8 mouse cellular contexts compared by ENCODE assay signal in the genomic region with DNA sequence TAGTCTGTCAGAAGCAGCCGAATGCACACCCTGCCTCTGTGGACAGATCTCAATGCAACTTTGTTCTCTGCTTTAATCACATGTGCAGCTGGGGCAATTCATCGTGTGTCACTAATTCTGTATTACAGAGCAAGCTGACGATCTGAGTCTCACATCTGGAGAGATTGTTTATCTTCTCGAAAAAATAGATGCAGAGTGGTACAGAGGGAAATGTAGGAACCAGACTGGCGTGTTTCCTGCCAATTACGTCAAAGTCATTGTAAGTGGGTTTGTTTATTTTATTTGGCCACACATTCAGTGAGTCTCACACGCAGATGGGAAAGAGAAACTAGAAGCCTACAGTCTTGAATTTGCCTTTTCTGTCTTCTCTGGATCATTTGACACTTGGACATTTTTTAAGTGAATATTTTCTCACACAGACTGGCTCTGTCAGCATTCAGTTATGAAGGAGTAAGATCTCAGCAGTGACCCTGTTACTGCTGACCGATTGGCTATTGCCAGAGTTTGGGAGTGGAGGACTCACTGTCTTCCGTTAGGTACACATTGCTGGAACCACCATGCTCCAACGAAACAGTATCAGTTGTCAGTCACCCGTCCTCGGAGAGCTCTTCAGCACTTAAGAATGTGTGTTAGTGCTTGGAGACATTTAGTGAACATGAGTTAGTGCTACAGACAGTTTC. TPM values are rescaled to one million over a fixed set of nuclear protein-coding genes. Genes with fewer than 3 reads are reported as not detected.
A peak's percentile ranks its signal among the peaks of the same experiment; 100 is the strongest.
DNase-seq lines count a peak whose midpoint lies in the region; ATAC-seq lines count a peak whose summit lies in the region.

No protein-coding gene starts in this region.

- peak; percentile 18 for DNase-seq in brain, embryonic 18.5 days (ENCODE audit: low read depth, low spot score)
- peak; percentile 38 for DNase-seq in heart, postnatal 4 days
- peak; percentile 32 to 68 for DNase-seq in lung, postnatal 4 days
- DNase-seq in urinary bladder, postnatal 36 days (ENCODE audit: low spot score in 2 of 2): no peak
- no peak for DNase-seq in thymus, postnatal 14 days

- H3K27me3 ChIP-seq in hindbrain, embryonic 12.5 days: no peaks in the 10 kb centered on the region
- H3K27me3 ChIP-seq in hindbrain, embryonic 16.5 days (replicated peaks; ENCODE audit: control insufficient read depth, insufficient read depth, low read length): no peaks in the 10 kb centered on the region

- H3K36me3 ChIP-seq in hindbrain, embryonic 12.5 days: peaks cover 5% of the 10 kb centered on the region; the same call in 1 of the 2 replicates
- peaks cover 10% of the 10 kb centered on the region for H3K36me3 ChIP-seq in hindbrain, embryonic 16.5 days (ENCODE audit: control insufficient read depth, insufficient read depth, low read length)

- H3K4me1 ChIP-seq in hindbrain, embryonic 12.5 days: no peaks in the 10 kb centered on the region
- no peaks in the 10 kb centered on the region for H3K4me1 ChIP-seq in hindbrain, embryonic 16.5 days (ENCODE audit: control insufficient read depth, insufficient read depth, low read depth, low read length)

- no peak overlapping the region for H3K9ac ChIP-seq in hindbrain, embryonic 12.5 days
- no peak overlapping the region for H3K9ac ChIP-seq in hindbrain, embryonic 16.5 days (ENCODE audit: low read depth, low read length)

- H3K4me2 ChIP-seq in hindbrain, embryonic 12.5 days (replicated peaks): no peak overlapping the region
- no peak overlapping the region for H3K4me2 ChIP-seq in hindbrain, embryonic 16.5 days (ENCODE audit: low read length)

- ATAC-seq in hindbrain, embryonic 12.5 days (ENCODE audit: low FRiP score): no peak
- ATAC-seq in hindbrain, embryonic 16.5 days: no peak
- ATAC-seq in megakaryocyte progenitor cell, adult 5-6 weeks (replicated peaks; ENCODE audit: poor library complexity): no peak

- H3K27ac ChIP-seq in hindbrain, embryonic 12.5 days: peak overlapping the region; percentile 46; the same call in 1 of the 2 replicates
- H3K27ac ChIP-seq in hindbrain, embryonic 16.5 days (ENCODE audit: low read depth, low read length): no peak overlapping the region

- no peak overlapping the region for H3K4me3 ChIP-seq in hindbrain, embryonic 12.5 days
- no peak overlapping the region for H3K4me3 ChIP-seq in hindbrain, embryonic 16.5 days (ENCODE audit: low read length)

- WGBS in hindbrain, embryonic 12.5 days: 71% methylated on average over 12 of the region's 12 CpGs
- 65% methylated on average over 12 of the region's 12 CpGs for WGBS in hindbrain, embryonic 16.5 days

- no peaks in the 10 kb centered on the region for H3K9me3 ChIP-seq in hindbrain, embryonic 12.5 days (replicated peaks)
- no peaks in the 10 kb centered on the region for H3K9me3 ChIP-seq in hindbrain, embryonic 16.5 days (ENCODE audit: control insufficient read depth, low read length)

RNA-seq across cellular contexts. Expression of a gene that starts 27.7 kb away (rescaled TPM):
- 842 and 871 TPM in 2 replicates for polyA plus RNA-seq in hindbrain, embryonic 12.5 days (2016; fragmentation: Nextera tagmentation; extraction: Ambion mirVana)
- 502 and 513 TPM in 2 replicates for polyA plus RNA-seq in hindbrain, embryonic 16.5 days (2015; fragmentation: Nextera tagmentation; extraction: Ambion mirVana)
- 100 to 1,000 TPM; 752 to 761 TPM for total RNA-seq in heart, postnatal 4 days (2021)
- total RNA-seq in megakaryocyte progenitor cell, adult 5-6 weeks (2015): 3,851 and 3,962 TPM in 2 replicates
- total RNA-seq in megakaryocyte progenitor cell, adult 5-6 weeks (2017): 6,854 and 7,683 TPM in 2 replicates

Comparison
In these comparisons a context has a peak if more than half of its experiments do, and no peak if none do; other contexts are left out.
1. DNase-seq: peak in brain, embryonic 18.5 days (single experiment), heart, postnatal 4 days (single experiment) and lung, postnatal 4 days (2 of 2); none in urinary bladder, postnatal 36 days (0 of 2) and thymus, postnatal 14 days (single experiment).
2. RNA of a gene that starts 27.7 kb away (total RNA-seq): 3,851 to 7,683 TPM in megakaryocyte progenitor cell, adult 5-6 weeks; 752 to 761 TPM in heart, postnatal 4 days; every median in the first group is over 4 times any median in the second.